Mouse (Mus musculus) E14TG2a.4 (cell line): ENCODE results near the gene Vrtn.
A peak's percentile ranks its signal among the peaks of the same experiment; 100 is the strongest.

Experiments
- H3K27me3 ChIP-seq: 2 replicates; pipeline ENCODE4 v1.6.1; 2014; ENCODE audit warnings: low read length, control low read depth; ENCODE audit not compliant: insufficient read depth
- H3K36me3 ChIP-seq: 2 replicates; pipeline ENCODE4 v1.6.1; 2014; ENCODE audit warnings: low read length, control low read depth; ENCODE audit not compliant: insufficient read depth
- H3K4me1 ChIP-seq: replicated peaks from 2 replicates; pipeline ENCODE4 v1.6.1; 2014; ENCODE audit warnings: low read depth, low read length, control low read depth
- H3K4me3 ChIP-seq: replicated peaks from 2 replicates; pipeline ENCODE4 v1.5.1; 2014; ENCODE audit warnings: mild to moderate bottlenecking, low read length
- H3K9me3 ChIP-seq: 2 replicates; pipeline ENCODE4 v1.6.1; 2014; ENCODE audit warnings: low read length, control low read depth
- CTCF ChIP-seq: conservative IDR thresholded peaks from 2 replicates; pipeline ENCODE4 v1.5.1; 2014; ENCODE audit warnings: low read length
- NANOG ChIP-seq: IDR thresholded peaks from 2 replicates; pipeline ENCODE4 v1.6.1; 2014; ENCODE audit warnings: borderline replicate concordance, low read length, mixed read lengths
- POU5F1 ChIP-seq: IDR thresholded peaks from 2 replicates; pipeline ENCODE4 v1.6.1; 2014; ENCODE audit warnings: low read length, borderline replicate concordance

The Vrtn gene

DNA sequence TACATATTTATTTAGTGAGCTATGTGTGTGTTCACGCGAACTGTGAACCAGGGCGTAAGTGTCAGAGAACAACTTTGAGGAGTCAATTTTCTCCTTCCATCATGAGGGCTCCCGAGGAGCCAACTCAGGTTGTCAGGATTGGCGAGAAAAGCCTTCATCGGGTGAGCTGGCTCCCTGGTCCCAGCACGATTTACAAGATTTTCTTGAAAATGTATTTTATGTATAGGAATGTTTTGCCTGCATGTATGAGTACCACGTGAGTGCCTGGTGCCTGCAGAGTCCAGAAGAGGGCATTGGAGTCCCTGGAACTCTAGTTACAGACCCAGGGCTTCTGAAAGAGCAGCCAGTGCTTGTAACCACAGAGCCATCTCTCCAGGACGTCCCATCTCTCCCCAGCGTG, 23.2 kb upstream of the Vrtn start:
- TF ChIP-seq CTCF (no peak), NANOG (no peak), POU5F1 (no peak)
- Histone ChIP-seq H3K4me3 (peak overlapping the region; percentile 93), H3K27me3 (peaks cover 6% of the 10 kb centered on the region; the same call in 1 of the 2 replicates), H3K9me3 (no peaks in the 10 kb centered on the region), H3K4me1 (peaks cover 63% of the 10 kb centered on the region), H3K36me3 (peaks cover 12% of the 10 kb centered on the region)

GRCm38 (mm10) chr12:84620975-84621374, 19.8 kb upstream of the Vrtn start:
- H3K4me1 ChIP-seq: peaks cover 60% of the 10 kb centered on the region
- H3K4me3 ChIP-seq: no peak overlapping the region
- H3K27me3 ChIP-seq: peaks cover 20% of the 10 kb centered on the region; the same call in 1 of the 2 replicates
- H3K9me3 ChIP-seq: no peaks in the 10 kb centered on the region
- TF ChIP-seq CTCF: peak; percentile 49
- TF ChIP-seq POU5F1: no peak
- no peaks in the 10 kb centered on the region for H3K36me3 ChIP-seq

- Histone ChIP-seq H3K9me3 (no peaks in the 10 kb centered on the region), H3K4me3 (peak overlapping the region; percentile 58), H3K36me3 (no peaks in the 10 kb centered on the region), H3K4me1 (peaks cover 43% of the 10 kb centered on the region), H3K27me3 (peaks cover 25% of the 10 kb centered on the region; the same call in 1 of the 2 replicates)
- no peak for TF ChIP-seq CTCF
- TF ChIP-seq NANOG: no peak
- no peak for TF ChIP-seq POU5F1
These were observed 16.2 kb upstream of the Vrtn start for GRCm38 (mm10) chr12:84624601-84625000.

- H3K27me3 ChIP-seq: peaks cover 25% of the 10 kb centered on the region; the same call in 1 of the 2 replicates
- no peaks in the 10 kb centered on the region for H3K36me3 ChIP-seq
- peak overlapping the region; percentile 58 for H3K4me3 ChIP-seq
- H3K9me3 ChIP-seq: no peaks in the 10 kb centered on the region
- TF ChIP-seq POU5F1: no peak
- no peak; the same call in 1 of the 2 replicates for TF ChIP-seq NANOG
- TF ChIP-seq CTCF: no peak
- H3K4me1 ChIP-seq: peaks cover 41% of the 10 kb centered on the region
These were observed 15.7 kb upstream of the Vrtn start for GRCm38 (mm10) chr12:84625116-84625515.

- Histone ChIP-seq H3K9me3 (no peaks in the 10 kb centered on the region), H3K4me1 (0 out of 2 replicates have a peak, but pooled peaks cover under 1% of the 10 kb centered on the region), H3K4me3 (no peak overlapping the region), H3K27me3 (peaks cover 12% of the 10 kb centered on the region; the same call in 1 of the 2 replicates), H3K36me3 (no peaks in the 10 kb centered on the region)
- no peak for TF ChIP-seq CTCF
- TF ChIP-seq POU5F1: no peak
- no peak for TF ChIP-seq NANOG
These were observed 9.0 kb upstream of the Vrtn start for GRCm38 (mm10) chr12:84631867-84632266.

GRCm38 (mm10) chr12:84640253-84640652, 566 bp upstream of the Vrtn start:
- Histone ChIP-seq H3K4me1 (peaks cover 39% of the 10 kb centered on the region), H3K36me3 (no peaks in the 10 kb centered on the region), H3K9me3 (no peaks in the 10 kb centered on the region), H3K27me3 (peaks cover 67% of the 10 kb centered on the region), H3K4me3 (0 out of 2 replicates have a peak overlapping the region, but pooled peaks have one; percentile 70)
- TF ChIP-seq CTCF (no peak), NANOG (no peak), POU5F1 (no peak)

GRCm38 (mm10) chr12:84650234-84650633, 9.4 kb downstream of the Vrtn start:
- Histone ChIP-seq H3K36me3 (no peaks in the 10 kb centered on the region), H3K27me3 (peaks cover 73% of the 10 kb centered on the region), H3K4me1 (peaks cover 42% of the 10 kb centered on the region), H3K9me3 (no peaks in the 10 kb centered on the region), H3K4me3 (peak overlapping the region; percentile 73)
- no peak for TF ChIP-seq NANOG

- H3K9me3 ChIP-seq: no peaks in the 10 kb centered on the region
- H3K4me1 ChIP-seq: peaks cover 33% of the 10 kb centered on the region
- no peaks in the 10 kb centered on the region for H3K36me3 ChIP-seq
- TF ChIP-seq CTCF (peak; percentile 90), NANOG (no peak), POU5F1 (no peak)
- H3K27me3 ChIP-seq: peaks cover 66% of the 10 kb centered on the region
- no peak overlapping the region for H3K4me3 ChIP-seq
These were observed 13.1 kb downstream of the Vrtn start for GRCm38 (mm10) chr12:84653912-84654311.

GRCm38 (mm10) chr12:84670555-84670954, 29.7 kb downstream of the Vrtn start:
- Histone ChIP-seq H3K4me3 (no peak overlapping the region), H3K27me3 (peaks cover 20% of the 10 kb centered on the region), H3K9me3 (no peaks in the 10 kb centered on the region), H3K4me1 (peaks cover 27% of the 10 kb centered on the region), H3K36me3 (no peaks in the 10 kb centered on the region)
- TF ChIP-seq CTCF (peak; percentile 63), POU5F1 (no peak)
